Mouse (Mus musculus): ENCODE results near the gene Hoxa3.

DNA sequence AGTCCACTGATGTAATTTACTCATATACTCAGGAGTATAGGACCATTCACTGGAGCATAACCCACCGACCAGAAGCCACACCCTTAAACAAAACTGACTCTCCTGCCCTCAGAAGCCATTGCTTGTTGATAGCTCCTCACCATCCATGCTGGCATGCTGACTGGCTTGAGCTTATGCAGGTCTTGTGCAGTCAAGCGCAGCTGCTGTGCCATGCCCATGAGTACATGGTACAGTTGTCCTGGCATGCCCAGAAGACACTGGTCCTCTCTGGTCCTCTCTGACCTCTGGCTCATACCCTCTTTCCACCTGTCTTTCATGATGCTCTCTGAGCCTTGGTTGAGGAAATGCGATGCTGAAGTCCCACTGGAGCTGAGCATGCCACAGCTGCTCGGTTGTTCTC is 89.5 kb downstream of the Hoxa3 start:
- no peak for TF ChIP-seq CTCF (conservative IDR thresholded peaks at IDR 0.05; ENCODE audit: low read length)
- no peak for TF ChIP-seq NANOG (IDR thresholded peaks at IDR 0.05; ENCODE audit: borderline replicate concordance, low read length)
